Mouse (Mus musculus): ENCODE data around the gene Bpifb1.
"Not testable (repeated sequence)": the region's sequence is repeated elsewhere in the genome, so short reads cannot be mapped to it uniquely, and the experiment has no call there.

The Bpifb1 gene

GRCm38 (mm10) chr2:154211121-154211520 lies 20.5 kb downstream of the Bpifb1 start:
- DNase-seq (ENCODE audit: low read depth, low spot score), result no peak

- no peak for DNase-seq (ENCODE audit: low read depth, low spot score)
These were observed 21.3 kb downstream of the Bpifb1 start for GRCm38 (mm10) chr2:154211881-154212280.

- DNase-seq (ENCODE audit: low read depth, low spot score), result peak; percentile 75
These were observed 24.6 kb downstream of the Bpifb1 start for GRCm38 (mm10) chr2:154215191-154215590.

GRCm38 (mm10) chr2:154219950-154220349 lies 29.3 kb downstream of the Bpifb1 start:
- DNase-seq (ENCODE audit: low read depth, low spot score), result no peak

- no peak for DNase-seq (ENCODE audit: low read depth, low spot score)
These were observed 32.8 kb downstream of the Bpifb1 start, which contains the start of gene Bpifb5 for GRCm38 (mm10) chr2:154223265-154223916. TSS of gene Bpifb5 (plus strand) at chr2:154223742.

GRCm38 (mm10) chr2:154223917-154224273 lies 33.3 kb downstream of the Bpifb1 start:
- no peak for DNase-seq (ENCODE audit: low read depth, low spot score)

- DNase-seq (ENCODE audit: low read depth, low spot score), result no peak
These were observed 36.4 kb downstream of the Bpifb1 start for GRCm38 (mm10) chr2:154226991-154227390.

GRCm38 (mm10) chr2:154227830-154228229 lies 37.2 kb downstream of the Bpifb1 start:
- no peak for DNase-seq (ENCODE audit: low read depth, low spot score)

GRCm38 (mm10) chr2:154233426-154233825 lies 42.8 kb downstream of the Bpifb1 start:
- DNase-seq (ENCODE audit: low read depth, low spot score), result no peak

GRCm38 (mm10) chr2:154240771-154241170 lies 50.2 kb downstream of the Bpifb1 start:
- DNase-seq (ENCODE audit: low read depth, low spot score), result no peak

GRCm38 (mm10) chr2:154242726-154243125 lies 52.1 kb downstream of the Bpifb1 start:
- not testable (repeated sequence) for DNase-seq (ENCODE audit: low read depth, low spot score)

- DNase-seq (ENCODE audit: low read depth, low spot score), result no peak
These were observed 52.9 kb downstream of the Bpifb1 start for GRCm38 (mm10) chr2:154243356-154244036.

GRCm38 (mm10) chr2:154245322-154245721 lies 54.7 kb downstream of the Bpifb1 start:
- DNase-seq (ENCODE audit: low read depth, low spot score), result no peak

GRCm38 (mm10) chr2:154255254-154255653 lies 64.6 kb downstream of the Bpifb1 start:
- not testable (repeated sequence) for DNase-seq (ENCODE audit: low read depth, low spot score)

GRCm38 (mm10) chr2:154255770-154256169 lies 65.2 kb downstream of the Bpifb1 start:
- DNase-seq (ENCODE audit: low read depth, low spot score), result no peak

GRCm38 (mm10) chr2:154257554-154257953 lies 66.9 kb downstream of the Bpifb1 start, which contains the start of gene Bpifb9a:
TSS of gene Bpifb9a (plus strand) at chr2:154257854.
- not testable (repeated sequence) for DNase-seq (ENCODE audit: low read depth, low spot score)

GRCm38 (mm10) chr2:154264397-154264796 lies 73.8 kb downstream of the Bpifb1 start:
- DNase-seq (ENCODE audit: low read depth, low spot score), result not testable (repeated sequence)

All from 3T3-L1 (cell line).